Mouse (Mus musculus): ENCODE data around the gene Atp1b3. TPM values are rescaled to one million over a fixed set of nuclear protein-coding genes. Genes with fewer than 3 reads are reported as not detected.
"Not testable (repeated sequence)": the region's sequence is repeated elsewhere in the genome, so short reads cannot be mapped to it uniquely, and the experiment has no call there.

Gene Atp1b3
- total RNA-seq, 2 experiments from 2014 or later = 61.5 to 66.8 TPM

DNA sequence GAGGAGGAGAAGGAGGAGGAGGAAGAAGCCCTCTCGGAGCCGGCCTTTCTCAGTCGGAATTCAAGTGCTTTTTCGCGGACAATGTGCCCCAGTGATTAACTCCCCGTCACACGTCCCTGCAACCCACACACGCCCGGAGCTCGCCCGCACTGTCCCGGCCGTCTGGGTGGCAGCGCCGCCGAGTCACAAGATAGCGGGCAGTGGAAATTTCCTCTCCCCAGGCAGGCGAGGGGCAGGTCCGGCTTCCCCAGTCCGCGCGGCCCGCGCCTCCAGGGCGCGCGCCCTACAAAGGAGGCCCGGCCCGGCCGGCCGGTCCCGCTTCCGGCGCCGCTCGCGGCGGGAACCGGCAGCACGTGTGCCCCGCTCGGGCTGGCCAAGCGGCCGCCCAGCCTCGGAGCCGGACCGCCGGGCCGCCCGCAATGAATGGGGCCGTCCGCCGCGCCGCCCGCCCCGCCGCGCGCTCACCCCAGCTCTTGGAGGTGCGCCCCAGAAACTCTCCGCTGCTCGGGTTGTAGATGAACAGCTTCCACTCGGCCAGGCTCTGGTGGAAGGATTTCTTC, 581 bp downstream of the Atp1b3 start:
- peak; percentile 72 for DNase-seq

DNA sequence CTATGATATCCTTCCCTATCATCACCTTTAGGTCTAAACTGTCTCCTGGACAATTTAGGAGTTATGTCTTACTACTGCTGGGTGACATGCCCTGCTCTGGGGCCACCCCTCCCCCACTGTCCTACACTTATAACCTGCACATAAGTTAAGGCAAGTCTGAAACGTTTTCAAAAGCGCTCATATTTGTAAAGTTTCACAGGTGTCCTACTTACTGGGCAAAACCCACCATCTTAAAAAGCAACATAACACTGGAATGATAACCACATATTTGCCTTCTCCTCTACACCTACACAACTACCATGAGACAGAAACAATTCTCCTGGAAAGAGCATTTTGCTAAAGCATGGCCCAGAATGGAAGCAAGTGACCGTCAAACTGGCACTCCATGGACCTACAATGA, 4.2 kb downstream of the Atp1b3 start:
- no peak for DNase-seq

GRCm38 (mm10) chr9:96353799-96354198, 10.4 kb downstream of the Atp1b3 start:
- peak; percentile 38 for DNase-seq

GRCm38 (mm10) chr9:96353121-96353769, 11.0 kb downstream of the Atp1b3 start:
- DNase-seq = no peak

DNA sequence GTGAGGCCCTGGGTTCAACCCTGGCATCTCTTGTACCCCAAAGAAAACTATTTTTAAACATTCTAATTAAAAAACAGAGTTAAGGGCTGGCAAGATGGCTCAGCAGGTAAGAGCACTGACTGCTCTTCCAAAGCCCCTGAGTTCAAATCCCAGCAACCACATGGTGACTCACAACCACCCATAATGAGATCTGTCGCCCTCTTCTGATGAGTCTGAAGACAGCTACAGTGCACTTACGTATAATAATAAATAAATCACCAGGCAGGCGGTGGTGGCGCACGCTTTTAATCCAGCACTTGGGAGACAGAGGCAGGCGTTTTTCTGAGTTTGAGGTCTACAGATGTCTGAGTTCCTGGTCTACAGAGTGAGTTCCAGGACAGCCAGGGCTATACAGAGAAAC, 12.5 kb downstream of the Atp1b3 start:
- DNase-seq = not testable (repeated sequence)

GRCm38 (mm10) chr9:96350476-96350875, 13.8 kb downstream of the Atp1b3 start:
- no peak for DNase-seq

DNA sequence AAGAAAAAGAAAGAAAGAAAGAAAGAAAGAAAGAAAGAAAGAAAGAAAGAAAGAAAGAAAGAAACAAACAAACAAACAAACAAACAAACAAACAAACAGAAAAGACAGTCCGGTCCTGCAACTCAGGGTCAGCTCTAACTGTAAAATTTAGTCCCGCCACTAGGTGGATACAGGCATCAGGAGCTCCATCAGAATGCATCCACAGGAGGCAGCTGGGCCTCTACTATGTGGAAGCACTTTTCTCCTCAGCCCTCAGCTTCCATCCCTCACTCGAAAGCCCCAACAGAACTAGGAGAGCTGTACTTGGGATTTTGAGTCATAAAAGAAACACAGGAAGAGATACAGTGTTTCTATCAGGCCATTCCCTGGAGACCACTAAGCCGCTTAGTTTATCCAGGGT, 14.2 kb downstream of the Atp1b3 start:
- DNase-seq = peak; percentile 49

DNA sequence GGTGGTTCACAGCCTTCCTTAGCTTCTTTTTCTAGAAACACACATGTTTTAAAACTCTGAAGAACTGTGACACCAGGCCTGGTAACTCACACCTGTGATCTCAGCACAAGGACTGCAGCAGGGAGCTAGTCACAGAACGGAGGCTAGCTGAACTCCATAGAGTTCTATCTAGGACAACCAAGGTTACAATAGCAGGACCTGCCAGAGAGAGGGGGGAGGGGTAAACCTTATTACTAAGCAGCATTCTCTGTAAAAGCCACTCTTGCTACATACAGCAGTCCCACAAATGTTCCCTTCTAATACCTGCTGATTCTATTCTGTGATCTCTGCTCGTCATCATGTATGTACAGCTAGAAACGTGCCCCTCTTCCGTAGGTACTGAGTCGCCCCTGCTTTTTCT, 15.4 kb downstream of the Atp1b3 start:
- DNase-seq = no peak

DNA sequence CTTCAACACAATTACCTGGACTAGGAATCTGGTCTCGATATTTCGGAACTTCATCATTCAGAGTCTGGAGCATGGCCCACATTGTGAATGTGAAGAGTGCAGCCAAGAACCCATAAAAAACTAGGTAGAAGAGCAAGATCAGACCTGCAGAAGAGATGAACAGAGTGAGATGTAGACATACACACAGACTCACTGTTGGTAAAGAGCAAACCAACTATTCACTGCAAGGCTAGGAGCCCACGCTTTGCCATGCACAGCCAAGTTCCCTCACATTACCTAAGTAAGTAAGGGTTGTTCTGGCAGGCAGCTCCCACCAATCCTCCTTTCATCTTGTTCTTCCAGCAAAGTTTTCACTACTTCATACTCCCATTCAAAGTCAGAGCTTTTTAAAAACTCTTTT, 18.5 kb downstream of the Atp1b3 start:
- DNase-seq = no peak

DNA sequence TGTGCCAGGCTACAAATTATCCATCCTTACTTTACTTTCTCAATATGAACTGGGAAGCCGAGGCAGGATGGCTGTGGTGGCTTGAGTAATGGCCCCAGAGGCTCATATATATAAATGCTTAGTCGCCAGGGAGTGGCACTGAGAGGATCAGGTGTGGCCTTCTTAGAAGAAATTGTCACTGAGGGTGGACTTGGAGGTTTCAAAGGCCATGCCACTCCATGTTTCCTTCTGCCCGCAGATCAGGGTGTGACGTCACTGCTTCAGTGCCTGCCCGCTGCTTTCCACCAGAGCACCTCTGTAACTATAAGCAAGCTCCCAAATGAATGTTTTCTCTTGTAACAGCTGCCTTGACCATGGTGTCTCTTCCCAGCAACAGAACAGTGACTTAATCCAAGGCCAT, 33.1 kb downstream of the Atp1b3 start:
- DNase-seq = no peak

- DNase-seq = no peak
These were observed 36.0 kb downstream of the Atp1b3 start for GRCm38 (mm10) chr9:96328226-96328625.

GRCm38 (mm10) chr9:96326496-96326923, 37.7 kb downstream of the Atp1b3 start:
- DNase-seq = peak; percentile 20

DNA sequence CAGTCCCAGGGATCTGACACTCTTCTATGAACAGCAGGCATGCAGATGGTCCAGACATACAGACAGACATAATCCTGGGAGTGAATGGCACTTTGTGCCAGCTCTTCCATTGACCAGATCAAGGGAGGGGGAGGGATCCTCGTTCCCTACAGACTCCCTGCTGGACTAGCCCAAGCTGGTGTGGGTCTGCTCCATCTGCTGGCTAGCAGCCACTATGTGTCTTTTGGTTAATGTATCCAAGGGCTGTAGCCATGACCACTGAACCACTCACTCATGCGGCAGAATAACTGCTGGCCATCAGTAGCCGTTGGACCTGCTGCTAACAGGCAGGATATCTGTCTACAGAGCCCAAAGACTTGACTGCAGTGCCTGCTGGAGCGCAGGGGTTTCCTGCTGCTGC, 39.7 kb downstream of the Atp1b3 start:
- no peak for DNase-seq

GRCm38 (mm10) chr9:96322411-96323152, 41.7 kb downstream of the Atp1b3 start:
- DNase-seq = no peak

GRCm38 (mm10) chr9:96320551-96320980, 43.7 kb downstream of the Atp1b3 start:
- DNase-seq = no peak

GRCm38 (mm10) chr9:96319333-96319732, 44.9 kb downstream of the Atp1b3 start:
- DNase-seq = no peak

- no peak for DNase-seq
These were observed 52.2 kb downstream of the Atp1b3 start for GRCm38 (mm10) chr9:96312074-96312473.

DNA sequence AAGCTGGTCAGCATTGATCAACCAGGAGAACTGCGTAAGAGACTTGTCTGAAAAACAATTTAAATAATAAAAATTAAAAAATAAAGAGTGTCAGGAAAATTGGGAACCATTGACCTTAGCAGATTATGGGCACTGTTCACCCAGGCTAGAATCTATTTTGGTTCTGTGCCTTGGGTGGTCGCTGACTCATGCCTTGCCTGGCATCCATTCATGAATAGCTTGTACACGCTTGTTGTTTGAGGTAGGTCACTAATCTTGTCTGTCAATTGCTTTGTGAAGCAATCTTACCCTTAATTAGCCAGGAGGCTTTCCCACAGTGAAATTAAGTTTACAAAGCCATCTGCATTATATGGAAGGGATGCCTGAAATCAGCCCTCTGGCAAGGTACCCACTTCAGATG, 55.4 kb downstream of the Atp1b3 start:
- no peak for DNase-seq

- DNase-seq = no peak
These were observed 64.8 kb downstream of the Atp1b3 start for GRCm38 (mm10) chr9:96299324-96300008.

- DNase-seq = no peak
These were observed 72.1 kb downstream of the Atp1b3 start for GRCm38 (mm10) chr9:96292144-96292543.

- no peak for DNase-seq
These were observed 79.3 kb downstream of the Atp1b3 start for GRCm38 (mm10) chr9:96284916-96285315.
